In the genomic region with DNA sequence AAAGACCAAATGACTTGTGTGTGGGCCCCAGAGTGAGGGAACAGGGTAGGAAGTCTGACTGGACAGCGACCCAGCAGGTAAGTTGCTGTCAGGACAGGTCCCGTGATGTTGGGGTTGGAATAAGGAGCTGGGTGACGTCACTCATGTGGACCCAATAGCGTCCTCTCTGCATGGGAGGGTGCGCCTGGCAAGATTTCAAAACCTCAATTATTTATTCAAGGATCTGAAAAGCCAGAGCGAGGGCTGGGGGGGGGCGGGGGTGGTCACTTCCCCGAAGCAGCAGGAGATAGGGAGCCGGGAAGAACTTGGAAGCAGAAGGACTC, we compare ENCODE assay signal across 9 mouse cellular contexts. TPM values are rescaled to one million over a fixed set of nuclear protein-coding genes. Genes with fewer than 3 reads are reported as not detected.
A peak's percentile ranks its signal among the peaks of the same experiment; 100 is the strongest.
DNase-seq lines count a peak whose midpoint lies in the region; ATAC-seq lines count a peak whose summit lies in the region.
"Had no signal": no experiment of that assay in that cellular context is flagged by ENCODE, and none has a peak within 500 bp of the region (broad histone marks: within the 10 kb centered on the region; RNA-seq: fewer than 3 reads in every experiment).

No protein-coding gene starts in this region.

- peaks cover 57% of the 10 kb centered on the region for H3K27me3 ChIP-seq in liver, embryonic 11.5 days (replicated peaks; ENCODE audit: control insufficient read depth, insufficient read depth, low read length)
- H3K27me3 ChIP-seq in embryonic facial prominence, embryonic 10.5 days (replicated peaks; ENCODE audit: low read depth, poor library complexity, severe bottlenecking), result peaks cover 78% of the 10 kb centered on the region
- peaks cover 64% of the 10 kb centered on the region for H3K27me3 ChIP-seq in midbrain, embryonic 12.5 days

- no peak overlapping the region for H3K27ac ChIP-seq in liver, embryonic 11.5 days (ENCODE audit: low read depth, low read length)
- H3K27ac ChIP-seq in embryonic facial prominence, embryonic 10.5 days (replicated peaks), result no peak overlapping the region
- H3K27ac ChIP-seq in midbrain, embryonic 12.5 days (replicated peaks), result no peak overlapping the region

- DNase-seq in liver, embryonic 11.5 days (ENCODE audit: low spot score), result no peak
- no peak for DNase-seq in liver
- peak; percentile 37 for DNase-seq in embryonic facial prominence, embryonic 10.5 days (ENCODE audit: low spot score)
- DNase-seq in kidney, adult 9 months, result peak; percentile 37
- no peak for DNase-seq in thymus, postnatal 14 days
- DNase-seq in thymus, postnatal 25 days, result no peak

- no peaks in the 10 kb centered on the region for H3K9me3 ChIP-seq in liver, embryonic 11.5 days (ENCODE audit: control insufficient read depth, low read length)
- no peaks in the 10 kb centered on the region for H3K9me3 ChIP-seq in embryonic facial prominence, embryonic 10.5 days
- no peaks in the 10 kb centered on the region for H3K9me3 ChIP-seq in midbrain, embryonic 12.5 days

- H3K4me1 ChIP-seq in liver, embryonic 11.5 days (replicated peaks; ENCODE audit: control insufficient read depth, insufficient read depth, low read length), result peaks cover 8% of the 10 kb centered on the region; the same call in 1 of the 2 replicates
- H3K4me1 ChIP-seq in embryonic facial prominence, embryonic 10.5 days, result peaks cover 44% of the 10 kb centered on the region
- peaks cover 26% of the 10 kb centered on the region for H3K4me1 ChIP-seq in midbrain, embryonic 12.5 days

- H3K9ac ChIP-seq in liver, embryonic 11.5 days (ENCODE audit: low read depth, low read length), result no peak overlapping the region
- no peak overlapping the region; the same call in 1 of the 2 replicates for H3K9ac ChIP-seq in midbrain, embryonic 12.5 days (replicated peaks)

- H3K36me3 ChIP-seq in liver, embryonic 11.5 days (ENCODE audit: control insufficient read depth, insufficient read depth, low read length), result no peaks in the 10 kb centered on the region
- no peaks in the 10 kb centered on the region for H3K36me3 ChIP-seq in embryonic facial prominence, embryonic 10.5 days (replicated peaks)
- H3K36me3 ChIP-seq in midbrain, embryonic 12.5 days, result no peaks in the 10 kb centered on the region

- no peak overlapping the region; the same call in 1 of the 2 replicates for H3K4me3 ChIP-seq in liver, embryonic 11.5 days (ENCODE audit: low read depth, low read length)
- H3K4me3 ChIP-seq in embryonic facial prominence, embryonic 10.5 days, result peak overlapping the region; percentile 77
- H3K4me3 ChIP-seq in midbrain, embryonic 12.5 days, result peak overlapping the region; percentile 70; the same call in 1 of the 2 replicates

- ATAC-seq in liver, embryonic 11.5 days (replicated peaks; ENCODE audit: low FRiP score), result no peak
- ATAC-seq in midbrain, embryonic 12.5 days (ENCODE audit: low FRiP score, low read depth), result no peak
- ATAC-seq in inflammation-experienced regulatory T-cells, adult 6 months, result no peak

- peak overlapping the region; percentile 97 for H3K4me2 ChIP-seq in liver, embryonic 11.5 days
- H3K4me2 ChIP-seq in midbrain, embryonic 12.5 days (replicated peaks), result peak overlapping the region; percentile 95

- 4% methylated on average over 9 of the region's 9 CpGs for WGBS in liver, embryonic 11.5 days
- under 1% methylated on average over 9 of the region's 9 CpGs for WGBS in embryonic facial prominence, embryonic 10.5 days
- WGBS in midbrain, embryonic 12.5 days, result 2% methylated on average over 9 of the region's 9 CpGs

RNA-seq across cellular contexts. Expression of gene Gpr3, which starts 0.9 kb away (rescaled TPM):
- polyA plus RNA-seq in liver, embryonic 11.5 days (2014; fragmentation: Nextera tagmentation; extraction: Ambion mirVana), result 0.17 TPM in 1 of 2 replicates, not detected in the other
- polyA plus RNA-seq in embryonic facial prominence, embryonic 10.5 days (2016; fragmentation: Nextera tagmentation; extraction: Ambion mirVana), result 0.11 and 0.57 TPM in 2 replicates
- 0.22 and 0.40 TPM in 2 replicates for polyA plus RNA-seq in midbrain, embryonic 12.5 days (2016; fragmentation: Nextera tagmentation; extraction: Ambion mirVana)
- not detected for polyA plus RNA-seq in inflammation-experienced regulatory T-cells, adult 6 months (2017; shearing (Covaris generic))
- polyA plus RNA-seq: liver, embryonic 16.5 days had no signal

RNA-seq across cellular contexts. Expression of gene Cd164l2, which starts 1.3 kb away (rescaled TPM):
- 0.70 and 0.77 TPM in 2 replicates for polyA plus RNA-seq in liver, embryonic 11.5 days (2014; fragmentation: Nextera tagmentation; extraction: Ambion mirVana)
- polyA plus RNA-seq in embryonic facial prominence, embryonic 10.5 days (2016; fragmentation: Nextera tagmentation; extraction: Ambion mirVana), result 3.0 and 5.2 TPM in 2 replicates
- 0.24 and 0.47 TPM in 2 replicates for polyA plus RNA-seq in midbrain, embryonic 12.5 days (2016; fragmentation: Nextera tagmentation; extraction: Ambion mirVana)
- not detected for polyA plus RNA-seq in inflammation-experienced regulatory T-cells, adult 6 months (2017; shearing (Covaris generic))

RNA-seq across cellular contexts. Expression of gene Map3k6, which starts 27.4 kb away (rescaled TPM):
- polyA plus RNA-seq in liver, embryonic 11.5 days (2014; fragmentation: Nextera tagmentation; extraction: Ambion mirVana), result 2.2 and 3.5 TPM in 2 replicates
- polyA plus RNA-seq in embryonic facial prominence, embryonic 10.5 days (2016; fragmentation: Nextera tagmentation; extraction: Ambion mirVana), result 1.7 and 1.8 TPM in 2 replicates
- 1.9 and 2.8 TPM in 2 replicates for polyA plus RNA-seq in midbrain, embryonic 12.5 days (2016; fragmentation: Nextera tagmentation; extraction: Ambion mirVana)
- polyA plus RNA-seq in inflammation-experienced regulatory T-cells, adult 6 months (2017; shearing (Covaris generic)), result under 1 TPM in 1 of 3 experiments, not detected in 2; 0.57 TPM

RNA-seq across cellular contexts. Expression of gene Sytl1, which starts 49.7 kb away (rescaled TPM):
- 0.39 and 0.52 TPM in 2 replicates for polyA plus RNA-seq in liver, embryonic 11.5 days (2014; fragmentation: Nextera tagmentation; extraction: Ambion mirVana)
- 1.3 and 1.6 TPM in 2 replicates for polyA plus RNA-seq in embryonic facial prominence, embryonic 10.5 days (2016; fragmentation: Nextera tagmentation; extraction: Ambion mirVana)
- polyA plus RNA-seq in midbrain, embryonic 12.5 days (2016; fragmentation: Nextera tagmentation; extraction: Ambion mirVana), result 1.3 and 1.8 TPM in 2 replicates
- 10 to 100 TPM; 18.3 to 62.3 (median 43.8) TPM for polyA plus RNA-seq in inflammation-experienced regulatory T-cells, adult 6 months (2017; shearing (Covaris generic))

Comparison
In these comparisons a context has a peak if more than half of its experiments do, and no peak if none do; other contexts are left out.
1. DNase-seq: peak in embryonic facial prominence, embryonic 10.5 days (single experiment) and kidney, adult 9 months (single experiment); none in liver, embryonic 11.5 days (single experiment), liver (single experiment), thymus, postnatal 14 days (single experiment) and thymus, postnatal 25 days (single experiment).